Mouse (Mus musculus) limb, embryonic 13.5 days (tissue): Measurements from ENCODE around the gene Tmem29. TPM values are rescaled to one million over a fixed set of nuclear protein-coding genes. Genes with fewer than 3 reads are reported as not detected.
A peak's percentile ranks its signal among the peaks of the same experiment; 100 is the strongest.

Experiments
- ATAC-seq: fragments of 200-750 bp; cut with Nextera tagmentation; 2 replicates; pipeline ENCODE4 v1.8.0; 2017; ENCODE audit warnings: low read depth, moderate number of reproducible peaks, moderate TSS enrichment; ENCODE audit not compliant: low FRiP score
- H3K27ac ChIP-seq: fragments of 300-500 bp; sonication (generic); 2 replicates; pipeline ENCODE4 v1.5.1; 2015; ENCODE audit warnings: inconsistent platforms, mild to moderate bottlenecking, moderate library complexity
- H3K27me3 ChIP-seq: fragments of 300-500 bp; sonication (generic); 2 replicates; pipeline ENCODE4 v1.6.1; 2015; ENCODE audit warnings: mild to moderate bottlenecking, inconsistent platforms
- H3K36me3 ChIP-seq: fragments of 300-500 bp; sonication (generic); 2 replicates; pipeline ENCODE4 v1.6.1; 2015; ENCODE audit warnings: inconsistent platforms, mild to moderate bottlenecking, moderate library complexity
- H3K4me1 ChIP-seq: fragments of 300-500 bp; sonication (generic); 2 replicates; pipeline ENCODE4 v1.6.1; 2015; ENCODE audit warnings: inconsistent platforms
- H3K4me2 ChIP-seq: fragments of 300-500 bp; sonication (generic); replicated peaks from 2 replicates; pipeline ENCODE4 v1.6.1; 2015; ENCODE audit warnings: inconsistent platforms, mild to moderate bottlenecking, moderate library complexity
- H3K4me3 ChIP-seq: fragments of 300-500 bp; sonication (generic); 2 replicates; pipeline ENCODE4 v1.5.1; 2015; ENCODE audit warnings: moderate library complexity, mild to moderate bottlenecking, inconsistent platforms
- H3K9ac ChIP-seq: fragments of 300-500 bp; sonication (generic); 2 replicates; pipeline ENCODE4 v1.6.1; 2015; ENCODE audit warnings: mild to moderate bottlenecking, inconsistent platforms
- H3K9me3 ChIP-seq: fragments of 300-500 bp; sonication (generic); 2 replicates; pipeline ENCODE4 v1.6.1; 2016; ENCODE audit warnings: inconsistent platforms
- WGBS: fragments of 180-500 bp; shearing (Covaris S2); methylation state at CpG from one replicate; pipeline ENCODE4 v1.1.7; 2015; 5-methylcytosine and 5-hydroxymethylcytosine counted together
- polyA plus RNA-seq: library from polyadenylated mRNA; unstranded; fragments of >200 nt; fragmentation: Nextera tagmentation; extraction: Ambion mirVana; gene quantifications from 2 replicates; pipeline ENCODE4 v1.2.1, GENCODE M21; 2015

The Tmem29 gene
- polyA plus RNA-seq, 1 experiment from 2014 or later, result 42.3 TPM

DNA sequence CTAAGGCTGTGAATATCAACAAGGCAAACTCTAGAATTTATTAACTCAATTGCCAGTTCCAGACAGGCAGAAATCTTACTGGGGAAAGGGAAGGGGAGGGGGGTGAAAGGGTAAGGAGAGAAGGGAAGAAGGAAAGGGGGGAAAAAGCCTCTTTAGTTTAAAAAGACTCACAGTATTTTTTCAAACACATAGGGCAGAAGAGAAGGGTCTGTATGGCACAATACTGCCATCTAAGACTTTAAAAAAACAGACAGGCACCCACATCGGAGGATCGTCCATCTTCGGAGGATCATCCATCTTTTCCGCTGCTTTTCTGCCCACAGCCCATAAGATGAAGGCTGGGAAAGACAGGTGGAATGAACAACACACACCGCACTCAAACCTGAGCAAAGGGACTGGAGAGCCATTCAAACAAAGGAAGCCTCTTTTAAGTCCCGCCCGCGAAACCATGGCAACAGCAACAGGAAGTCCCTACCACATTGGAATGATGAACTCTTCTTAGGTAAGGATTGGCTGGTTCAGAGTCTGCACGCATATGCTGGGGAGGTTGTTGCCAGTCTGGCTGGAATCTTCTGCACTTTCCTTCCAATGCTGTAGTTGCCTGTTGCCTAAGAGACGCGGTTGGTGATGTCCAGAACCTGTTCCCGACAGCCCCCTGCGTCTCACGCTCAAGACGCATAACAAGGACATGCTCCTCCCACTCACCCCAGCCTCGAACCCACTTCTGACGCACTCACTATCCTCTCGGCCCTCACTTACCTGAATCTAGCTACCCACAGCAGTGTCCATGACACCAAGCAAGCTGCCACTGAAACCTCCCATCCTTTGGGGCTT is 18.2 kb downstream of the Tmem29 start:
- WGBS, result 21% methylated on average over 18 of the region's 18 CpGs
- peak overlapping the region; percentile 62 for H3K4me2 ChIP-seq
- H3K9me3 ChIP-seq, result no peaks in the 10 kb centered on the region
- H3K36me3 ChIP-seq, result no peaks in the 10 kb centered on the region
- peak overlapping the region; percentile 48 for H3K9ac ChIP-seq
- H3K27me3 ChIP-seq, result no peaks in the 10 kb centered on the region
- peak; percentile 92 for ATAC-seq
- H3K4me1 ChIP-seq, result no peaks in the 10 kb centered on the region
- H3K4me3 ChIP-seq, result peak overlapping the region; percentile 39
- peak overlapping the region; percentile 44; the same call in 1 of the 2 replicates for H3K27ac ChIP-seq

DNA sequence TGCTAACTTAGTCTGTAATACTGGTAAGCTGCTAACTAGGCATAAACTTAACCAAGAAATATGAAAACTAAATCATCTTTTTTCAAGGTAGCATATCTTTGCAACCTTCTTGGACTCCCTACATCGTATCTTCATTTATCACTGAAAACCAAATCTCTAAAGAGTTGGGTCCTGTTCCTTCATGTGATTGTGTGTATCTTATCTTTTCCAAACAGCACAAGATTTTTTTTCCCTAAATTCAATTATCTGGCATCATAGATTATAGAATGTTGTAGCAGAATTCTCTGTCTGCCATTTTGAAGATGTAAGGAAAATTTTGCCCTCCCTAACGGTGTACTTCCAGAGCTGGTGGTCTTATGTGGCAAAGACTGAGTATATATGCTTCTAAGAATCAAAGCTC is 22.6 kb downstream of the Tmem29 start:
- no peak overlapping the region for H3K4me3 ChIP-seq
- H3K36me3 ChIP-seq, result no peaks in the 10 kb centered on the region
- ATAC-seq, result no peak
- no peak overlapping the region for H3K27ac ChIP-seq
- WGBS, result 90% methylated on average over 2 of the region's 2 CpGs
- H3K4me2 ChIP-seq, result no peak overlapping the region
- no peaks in the 10 kb centered on the region for H3K4me1 ChIP-seq
- H3K9ac ChIP-seq, result no peak overlapping the region
- H3K9me3 ChIP-seq, result no peaks in the 10 kb centered on the region
- H3K27me3 ChIP-seq, result no peaks in the 10 kb centered on the region

DNA sequence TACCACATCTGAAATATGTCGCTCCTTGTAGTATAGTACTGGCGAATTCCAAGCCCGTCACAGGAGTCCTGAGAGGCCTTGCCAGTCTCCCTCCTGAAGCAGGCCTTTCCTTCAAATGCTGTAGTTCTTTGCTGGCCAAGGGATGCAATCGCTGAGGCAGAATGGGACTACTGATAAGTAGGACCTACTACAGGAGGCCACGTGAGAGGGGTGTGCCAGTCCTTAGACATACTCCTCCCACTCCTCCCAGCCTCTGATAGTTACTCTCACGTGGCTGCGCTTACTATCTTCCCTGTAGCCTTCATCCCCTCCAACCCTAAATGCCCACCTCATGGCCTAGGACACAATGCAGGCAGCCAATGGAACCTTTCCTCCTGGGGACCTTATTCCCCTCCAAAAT is 23.6 kb downstream of the Tmem29 start:
- H3K9me3 ChIP-seq, result no peaks in the 10 kb centered on the region
- no peak overlapping the region for H3K9ac ChIP-seq
- H3K27ac ChIP-seq, result no peak overlapping the region
- no peak for ATAC-seq
- no peak overlapping the region for H3K4me2 ChIP-seq
- H3K36me3 ChIP-seq, result no peaks in the 10 kb centered on the region
- H3K4me1 ChIP-seq, result no peaks in the 10 kb centered on the region
- WGBS, result 88% methylated on average over 7 of the region's 7 CpGs
- no peaks in the 10 kb centered on the region for H3K27me3 ChIP-seq
- H3K4me3 ChIP-seq, result no peak overlapping the region

DNA sequence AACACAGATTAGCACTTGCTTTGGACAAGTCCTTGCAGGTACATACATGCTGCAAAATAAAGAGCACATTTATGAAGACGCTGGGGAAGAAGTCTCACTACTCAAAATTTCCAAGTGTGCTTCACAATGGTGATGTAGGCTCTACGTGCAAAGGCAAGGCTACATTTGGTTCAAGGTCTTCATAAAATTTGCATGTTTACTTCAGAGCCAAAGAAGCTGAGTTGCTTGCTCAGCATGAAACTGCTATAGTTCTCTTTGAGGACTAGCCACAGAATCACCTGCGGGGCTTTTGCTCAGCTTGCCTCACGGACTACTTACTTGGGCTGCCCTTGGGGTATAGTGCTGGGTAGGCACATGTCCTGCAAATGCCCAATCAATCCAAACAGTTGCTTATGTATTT is 45.4 kb downstream of the Tmem29 start:
- H3K4me2 ChIP-seq, result no peak overlapping the region
- H3K4me1 ChIP-seq, result no peaks in the 10 kb centered on the region
- 89% methylated on average over 4 of the region's 4 CpGs for WGBS
- H3K9me3 ChIP-seq, result no peaks in the 10 kb centered on the region
- ATAC-seq, result no peak
- no peak overlapping the region for H3K27ac ChIP-seq
- H3K4me3 ChIP-seq, result no peak overlapping the region
- H3K9ac ChIP-seq, result no peak overlapping the region
- no peaks in the 10 kb centered on the region for H3K27me3 ChIP-seq
- peaks cover 12% of the 10 kb centered on the region; the same call in 1 of the 2 replicates for H3K36me3 ChIP-seq

Other genes with a start within 250 kb of the Tmem29 start
- gene Alas2, start 88.2 kb upstream of the Tmem29 start, polyA plus RNA-seq, result 45.8 and 48.7 TPM in 2 replicates
- 5.4 and 6.5 TPM in 2 replicates for gene Pfkfb1, start 129.1 kb upstream of the Tmem29 start, polyA plus RNA-seq
- gene Apex2, start 130.7 kb upstream of the Tmem29 start, polyA plus RNA-seq, result 26.7 and 27.4 TPM in 2 replicates
- gene Tro, start 198.4 kb upstream of the Tmem29 start, polyA plus RNA-seq, result 33.6 and 39.6 TPM in 2 replicates